Mouse (Mus musculus) lung, postnatal 14 days (tissue): Measurements from ENCODE around the gene Fkbp2.

Source experiments
- DNase-seq: peaks from one replicate; pipeline ENCODE4 v3.0.0; 2021

The Fkbp2 gene

DNA sequence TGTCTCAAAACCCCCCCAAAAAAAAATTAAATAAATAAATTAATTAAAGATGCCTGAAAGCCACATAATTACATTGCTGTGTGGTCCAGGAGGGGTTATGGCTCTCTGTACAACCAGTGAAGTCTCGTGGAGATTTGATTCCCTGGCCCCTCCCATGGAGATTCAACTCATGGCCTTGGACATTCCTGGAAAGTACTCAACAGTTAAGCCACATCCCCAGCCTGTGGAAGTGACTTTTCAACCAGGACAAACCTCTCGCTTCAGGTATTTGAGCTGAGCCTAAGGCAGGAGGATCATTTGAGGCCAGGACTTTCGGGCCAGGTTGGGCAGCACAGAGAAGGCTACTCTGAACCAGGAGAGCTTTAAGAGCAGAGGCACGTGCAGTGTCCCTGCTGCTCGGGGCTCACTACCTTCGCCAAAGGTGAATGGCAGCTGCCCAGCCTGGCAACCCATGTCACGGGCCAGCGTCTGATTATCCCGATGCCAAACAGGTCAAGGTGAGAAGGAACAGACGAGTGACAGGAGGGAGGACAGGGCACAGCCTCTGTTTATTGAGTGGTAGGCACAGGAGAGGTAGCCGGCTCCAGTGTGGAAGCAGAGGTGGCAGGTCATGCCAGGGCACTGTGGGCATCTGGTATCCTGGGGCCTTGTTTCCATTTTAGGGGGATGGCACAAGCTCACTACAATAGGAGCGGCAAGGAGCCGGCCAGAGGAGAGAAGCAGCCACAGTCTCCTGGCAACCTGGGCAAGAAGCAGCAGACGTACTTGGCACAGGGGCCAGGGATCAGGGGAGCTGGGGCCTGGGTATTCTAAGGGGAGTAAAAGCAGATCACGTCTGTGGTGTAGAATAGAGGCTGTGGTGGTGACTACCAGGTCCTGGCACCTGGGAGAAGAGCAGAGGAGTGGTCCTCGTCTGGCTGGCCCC is 42.5 kb downstream of the Fkbp2 start:
- no peak for DNase-seq

DNA sequence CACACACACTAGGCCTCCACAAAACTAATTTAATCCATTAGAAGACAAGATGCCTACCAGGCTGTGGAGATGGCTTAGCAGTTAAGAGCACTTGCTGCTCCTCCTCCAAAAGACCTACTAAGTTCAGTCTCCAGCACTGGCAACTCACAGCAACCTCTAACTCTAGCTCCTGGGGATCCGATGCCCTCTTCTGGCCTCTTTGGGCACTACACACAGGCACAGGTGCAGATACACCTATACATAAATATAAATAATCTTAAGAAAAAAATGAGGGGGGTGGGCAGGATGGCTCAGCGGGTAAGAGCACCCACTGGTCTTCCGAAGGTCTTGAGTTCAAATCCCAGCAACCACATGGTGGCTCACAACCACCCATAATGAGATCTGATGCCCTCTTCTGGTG is 44.0 kb downstream of the Fkbp2 start:
- no peak for DNase-seq

DNA sequence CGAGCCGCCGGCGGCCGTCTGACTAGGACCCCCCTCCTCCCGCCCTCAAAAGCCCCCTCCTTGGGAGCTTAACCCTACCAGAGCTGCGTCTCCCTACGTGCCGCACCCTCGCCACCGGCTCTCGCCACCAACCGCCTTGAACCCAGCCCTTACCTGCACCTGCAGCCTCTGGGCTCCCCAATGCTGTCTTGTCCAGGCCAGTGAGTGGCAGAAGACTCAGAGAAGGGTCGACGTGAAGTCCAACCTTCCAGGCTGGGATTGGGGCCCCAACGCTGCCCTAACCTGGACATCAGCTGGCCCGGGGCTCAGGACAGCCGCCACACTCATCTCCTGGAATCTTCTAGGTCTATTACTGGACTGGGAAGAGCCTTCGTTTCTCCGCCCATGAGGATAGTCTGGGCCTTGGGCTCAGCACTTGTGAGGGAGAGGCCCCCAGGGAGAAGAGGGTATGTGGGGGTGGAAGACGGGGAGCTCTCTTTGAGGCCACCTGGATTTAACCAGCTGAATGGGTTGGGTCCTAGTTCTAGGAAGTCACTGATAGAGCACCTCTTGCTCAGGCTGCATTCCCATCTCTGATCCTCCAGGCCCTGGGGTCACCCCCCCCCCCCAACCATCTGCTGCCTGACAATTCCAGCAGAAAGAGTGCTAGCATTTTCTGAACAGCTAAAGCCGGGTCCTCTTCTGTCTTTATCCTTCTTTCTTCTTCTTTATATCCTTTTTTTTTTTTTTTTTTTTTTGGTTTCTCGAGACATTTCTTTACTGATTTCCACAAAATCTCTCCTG is 45.9 kb downstream of the Fkbp2 start, which contains the start of gene Kcnk4:
Gene Kcnk4, minus strand, starts transcription at position 321 of the 783 bp plus-strand sequence.
- no peak for DNase-seq

DNA sequence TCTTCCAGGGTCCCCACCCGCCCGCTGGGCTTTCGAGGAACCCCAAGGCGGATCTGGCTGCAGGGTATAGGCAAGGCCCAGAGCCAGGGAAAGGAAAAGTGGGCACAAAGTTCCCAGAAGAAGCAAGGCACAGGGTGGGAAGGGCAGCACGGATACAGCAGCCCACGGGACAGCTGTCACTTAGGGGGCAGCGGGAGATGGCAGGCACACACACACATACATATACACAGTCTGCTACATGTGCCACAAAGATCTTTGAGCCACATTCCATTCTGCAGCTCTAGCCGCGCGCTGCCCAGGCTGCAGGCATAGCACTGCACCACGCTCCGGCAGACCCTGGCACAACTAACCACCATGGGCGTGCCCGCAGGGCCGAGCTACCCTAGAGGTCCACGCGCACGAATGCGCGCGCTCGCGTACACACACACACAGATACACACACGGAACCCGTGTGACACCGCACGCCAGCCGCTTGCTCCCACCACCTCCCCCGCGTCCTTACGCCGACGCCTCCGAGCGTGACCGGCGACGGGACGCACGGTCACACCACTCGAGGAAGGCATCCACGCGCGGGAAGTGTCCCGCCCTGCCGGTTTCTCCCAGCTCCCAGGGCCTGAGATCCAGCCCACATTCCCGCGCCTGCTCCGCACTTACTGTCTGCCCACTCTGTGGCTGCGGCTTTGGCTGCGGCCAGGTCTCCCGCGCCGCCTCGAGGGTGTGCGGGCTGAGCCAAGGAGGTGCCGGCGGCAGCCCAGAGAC is 46.7 kb downstream of the Fkbp2 start:
- DNase-seq: no peak

DNA sequence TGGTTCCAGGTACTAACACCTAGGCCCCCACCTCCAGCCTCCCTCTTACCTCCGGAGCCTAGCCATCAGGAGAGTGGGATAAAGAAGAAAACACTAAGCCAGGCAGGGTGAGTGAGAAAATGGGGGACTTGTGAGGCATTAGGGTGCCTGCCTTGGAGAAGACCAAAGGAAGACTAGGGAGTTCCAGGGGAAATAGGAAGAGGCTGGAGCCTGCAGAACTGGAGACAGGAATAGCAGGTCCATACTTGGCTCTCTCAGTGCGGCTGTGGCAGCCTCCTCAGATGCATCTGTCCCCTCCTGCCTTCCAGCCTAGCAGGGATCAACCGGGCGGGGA is 47.2 kb downstream of the Fkbp2 start:
- no peak for DNase-seq

DNA sequence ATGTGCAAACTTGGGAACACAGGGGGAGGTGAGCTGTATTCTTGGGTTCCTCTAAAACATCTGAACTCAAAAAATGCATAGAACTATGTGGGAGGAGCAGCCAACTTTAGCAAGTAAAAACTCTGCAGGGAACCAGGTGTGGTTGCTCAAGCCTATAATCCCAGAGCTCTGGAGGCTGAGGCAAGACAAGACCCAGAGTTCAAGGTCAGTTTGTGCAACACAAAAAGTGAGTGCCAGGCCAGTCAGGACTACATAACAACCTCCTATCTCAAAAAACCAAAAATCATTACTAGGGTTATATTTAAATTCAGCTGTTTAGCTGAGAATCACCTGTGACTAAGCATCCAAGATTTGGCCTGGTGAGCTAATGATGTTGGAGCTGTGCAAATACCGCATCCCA is 48.3 kb downstream of the Fkbp2 start:
- no peak for DNase-seq

DNA sequence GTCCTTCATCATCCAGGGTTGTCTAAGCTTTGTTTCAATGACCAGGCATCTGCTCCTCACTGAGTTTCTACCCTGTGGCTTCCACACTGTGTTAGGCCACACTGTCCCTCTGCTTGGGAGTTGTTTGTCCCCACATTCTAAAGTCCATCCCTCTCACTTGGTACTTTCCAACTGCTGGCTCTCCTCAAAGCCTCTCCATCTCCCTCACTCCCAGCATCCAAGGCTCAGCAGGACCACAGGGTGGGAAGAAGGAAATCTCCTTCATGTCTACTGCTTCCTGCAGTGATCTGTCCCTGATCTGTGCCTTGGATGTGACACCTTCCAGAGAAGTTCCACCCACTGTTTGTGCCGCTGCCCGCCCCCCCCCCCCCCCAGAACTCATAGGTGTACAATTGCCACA is 49.3 kb downstream of the Fkbp2 start:
- DNase-seq: no peak

DNA sequence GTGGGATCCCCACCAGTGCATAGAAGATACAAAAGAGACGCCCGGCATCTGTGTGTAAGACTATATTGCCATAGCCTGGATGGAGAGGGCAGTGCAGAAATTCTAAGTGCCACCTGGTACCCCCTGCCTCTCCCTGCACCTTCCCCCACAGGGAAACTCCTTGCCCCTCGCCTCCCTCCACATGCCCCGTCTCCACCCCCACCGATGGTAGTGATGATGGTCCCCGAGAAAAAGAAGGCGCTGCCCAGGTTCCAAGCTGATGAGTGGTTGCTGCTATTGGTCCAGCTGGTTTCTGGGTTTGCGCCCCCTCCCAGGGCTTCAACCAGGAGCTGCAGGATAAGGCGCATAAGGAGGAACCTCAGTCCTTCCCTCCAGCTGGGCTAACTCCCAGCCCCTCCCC is 52.2 kb downstream of the Fkbp2 start:
- DNase-seq: no peak
